21 mouse cellular contexts compared by ENCODE assay signal in genomic region chr6:8503953-8504352, GRCm38 (mm10). TPM values are rescaled to one million over a fixed set of nuclear protein-coding genes. Genes with fewer than 3 reads are reported as not detected.
A peak's percentile ranks its signal among the peaks of the same experiment; 100 is the strongest.
DNase-seq lines count a peak whose midpoint lies in the region; ATAC-seq and TF ChIP-seq lines count a peak whose summit lies in the region.
"Had no signal": no experiment of that assay in that cellular context is flagged by ENCODE, and none has a peak within 500 bp of the region (broad histone marks: within the 10 kb centered on the region; RNA-seq: fewer than 3 reads in every experiment).

No protein-coding gene starts in this region.

- H3K9me3 ChIP-seq in liver, postnatal 0 days (ENCODE audit: low read length): no peaks in the 10 kb centered on the region
- no peaks in the 10 kb centered on the region for H3K9me3 ChIP-seq in liver, embryonic 12.5 days (replicated peaks)
- H3K9me3 ChIP-seq in midbrain, embryonic 14.5 days (ENCODE audit: control insufficient read depth, low read length): no peaks in the 10 kb centered on the region
- H3K9me3 ChIP-seq: embryonic facial prominence, embryonic 10.5 days; embryonic facial prominence, embryonic 12.5 days; forebrain, embryonic 13.5 days; forebrain, embryonic 15.5 days; G1E had no signal

- no peak for TF ChIP-seq EP300 in liver, postnatal 0 days (IDR thresholded peaks at IDR 0.05; ENCODE audit: low read depth)

- peaks cover 8% of the 10 kb centered on the region; the same call in 1 of the 2 replicates for H3K4me1 ChIP-seq in liver, postnatal 0 days (ENCODE audit: insufficient read depth)
- H3K4me1 ChIP-seq in liver, embryonic 12.5 days: peaks cover 7% of the 10 kb centered on the region
- H3K4me1 ChIP-seq in midbrain, embryonic 14.5 days (ENCODE audit: control insufficient read depth, insufficient read depth, low read length): 0 out of 2 replicates have a peak, but pooled peaks cover 3% of the 10 kb centered on the region
- H3K4me1 ChIP-seq: embryonic facial prominence, embryonic 12.5 days had no signal

- no peak for DNase-seq in liver, postnatal 0 days
- peak; percentile 73 for DNase-seq in A20 (ENCODE audit: low read depth, low spot score)
- DNase-seq in B cell, adult 2 months: peak; percentile 45 to 50
- peak; percentile 37 for DNase-seq in brain, adult 2 months (ENCODE audit: low read depth, low spot score)
- no peak for DNase-seq in adrenal gland, postnatal 36 days
- no peak for DNase-seq in gastrocnemius, postnatal 4 days (ENCODE audit: low spot score in 2 of 2)
- DNase-seq in midbrain, embryonic 14.5 days: no peak
- DNase-seq: adrenal gland, adult 8-10 months; adrenal gland, postnatal 14 days; cerebellum, adult 11-12 months; cerebellum, adult 9-10 months; cerebellum, postnatal 10 days; cerebellum, postnatal 25 days; forebrain, postnatal 0 days had no signal

- TF ChIP-seq CTCF in liver, postnatal 0 days (IDR thresholded peaks at IDR 0.05; ENCODE audit: low read depth): no peak

- H3K36me3 ChIP-seq in liver, postnatal 0 days (replicated peaks; ENCODE audit: insufficient read depth, low read length): no peaks in the 10 kb centered on the region
- H3K36me3 ChIP-seq in liver, embryonic 12.5 days: no peaks in the 10 kb centered on the region
- no peaks in the 10 kb centered on the region for H3K36me3 ChIP-seq in midbrain, embryonic 14.5 days (ENCODE audit: control insufficient read depth, insufficient read depth, low read length)
- H3K36me3 ChIP-seq: embryonic facial prominence, embryonic 10.5 days; embryonic facial prominence, embryonic 12.5 days; forebrain, embryonic 15.5 days; G1E had no signal

- WGBS in liver, postnatal 0 days (ENCODE audit: insufficient replicate concordance): 31% methylated on average over 3 of the region's 3 CpGs
- 48% methylated on average over 3 of the region's 3 CpGs for WGBS in liver, embryonic 12.5 days (ENCODE audit: insufficient replicate concordance)
- WGBS in midbrain, embryonic 14.5 days: 29% methylated on average over 3 of the region's 3 CpGs

- H3K9ac ChIP-seq in liver, postnatal 0 days (replicated peaks): no peak overlapping the region
- H3K9ac ChIP-seq in liver, embryonic 12.5 days: no peak overlapping the region
- H3K9ac ChIP-seq in midbrain, embryonic 14.5 days (replicated peaks; ENCODE audit: low read length): no peak overlapping the region
- H3K9ac ChIP-seq: embryonic facial prominence, embryonic 12.5 days; forebrain, embryonic 13.5 days; forebrain, embryonic 15.5 days; forebrain, postnatal 0 days had no signal

- H3K4me3 ChIP-seq in liver, postnatal 0 days (ENCODE audit: low read depth, low read length): no peak overlapping the region
- no peak overlapping the region for H3K4me3 ChIP-seq in liver, embryonic 12.5 days
- H3K4me3 ChIP-seq in midbrain, embryonic 14.5 days (replicated peaks; ENCODE audit: low read depth, low read length): no peak overlapping the region
- H3K4me3 ChIP-seq: embryonic facial prominence, embryonic 10.5 days; embryonic facial prominence, embryonic 12.5 days; forebrain, embryonic 13.5 days; forebrain, embryonic 15.5 days had no signal

- peak overlapping the region; percentile 57; the same call in 1 of the 2 replicates for H3K27ac ChIP-seq in liver, postnatal 0 days (ENCODE audit: low read depth)
- no peak overlapping the region for H3K27ac ChIP-seq in liver, embryonic 12.5 days
- H3K27ac ChIP-seq in midbrain, embryonic 14.5 days (replicated peaks; ENCODE audit: low read depth, low read length): no peak overlapping the region
- H3K27ac ChIP-seq: embryonic facial prominence, embryonic 10.5 days; embryonic facial prominence, embryonic 12.5 days; forebrain, embryonic 13.5 days; forebrain, embryonic 15.5 days had no signal

- H3K4me2 ChIP-seq in liver, postnatal 0 days (ENCODE audit: low read depth, low read length): no peak overlapping the region
- H3K4me2 ChIP-seq in liver, embryonic 12.5 days: no peak overlapping the region
- H3K4me2 ChIP-seq in midbrain, embryonic 14.5 days (ENCODE audit: low read length): no peak overlapping the region
- H3K4me2 ChIP-seq: embryonic facial prominence, embryonic 12.5 days; forebrain, embryonic 13.5 days; forebrain, embryonic 15.5 days had no signal

- H3K27me3 ChIP-seq in liver, postnatal 0 days (ENCODE audit: insufficient read depth, low read length): no peaks in the 10 kb centered on the region
- no peaks in the 10 kb centered on the region; the same call in 1 of the 2 replicates for H3K27me3 ChIP-seq in liver, embryonic 12.5 days (replicated peaks)
- no peaks in the 10 kb centered on the region for H3K27me3 ChIP-seq in midbrain, embryonic 14.5 days (ENCODE audit: control insufficient read depth, insufficient read depth, low read length)
- H3K27me3 ChIP-seq: embryonic facial prominence, embryonic 12.5 days; forebrain, embryonic 13.5 days; forebrain, embryonic 15.5 days; Patski had no signal

- no peak for ATAC-seq in liver, postnatal 0 days
- ATAC-seq in liver, embryonic 12.5 days: no peak
- ATAC-seq in midbrain, embryonic 14.5 days (ENCODE audit: low FRiP score, low TSS enrichment): no peak
- ATAC-seq: forebrain, embryonic 13.5 days; forebrain, embryonic 15.5 days; forebrain, postnatal 0 days; Patski had no signal

RNA-seq across cellular contexts. Expression of gene Glcci1, which starts 5.4 kb away (rescaled TPM):
- polyA plus RNA-seq in liver, postnatal 0 days (2015; fragmentation: Nextera tagmentation; extraction: Ambion mirVana): 2.5 and 3.0 TPM in 2 replicates
- 1.6 and 1.8 TPM in 2 replicates for polyA plus RNA-seq in liver, embryonic 12.5 days (2016; fragmentation: Nextera tagmentation; extraction: Ambion mirVana)
- 10 to 100 TPM; 26.8 to 27.3 TPM for total RNA-seq in adrenal gland, postnatal 36 days (2021)
- total RNA-seq in gastrocnemius, postnatal 4 days (2021): 10 to 100 TPM; 17.0 to 20.7 TPM
- polyA plus RNA-seq in midbrain, embryonic 14.5 days (2014; fragmentation: Nextera tagmentation; extraction: Ambion mirVana): 14.1 and 15.1 TPM in 2 replicates

Comparison
In these comparisons a context has a peak if more than half of its experiments do, and no peak if none do; other contexts are left out.
1. DNase-seq: peak in A20 (single experiment), B cell, adult 2 months (2 of 2) and brain, adult 2 months (single experiment); none in liver, postnatal 0 days (single experiment), adrenal gland, postnatal 36 days (0 of 2), gastrocnemius, postnatal 4 days (0 of 2) and midbrain, embryonic 14.5 days (single experiment).